In genomic region chr11:60199702-60200184, GRCm38 (mm10) we compare ENCODE assay signal across 8 mouse cellular contexts. TPM values are rescaled to one million over a fixed set of nuclear protein-coding genes. Genes with fewer than 3 reads are reported as not detected.
DNase-seq lines count a peak whose midpoint lies in the region; ATAC-seq and TF ChIP-seq lines count a peak whose summit lies in the region.

No protein-coding gene starts in this region.

- peak overlapping the region; percentile 79 for H3K27ac ChIP-seq in forebrain, embryonic 10.5 days
- peak overlapping the region in 1 of 2 experiments; percentile 24; a peak in 2 of 4 replicates for H3K27ac ChIP-seq in heart, embryonic 14.5 days (replicated peaks in 1 of 2; ENCODE audit: control insufficient read depth in 1 of 2, insufficient read depth in 1 of 2, low read depth in 2 of 2, low read length in 2 of 2)
- H3K27ac ChIP-seq in kidney, postnatal 0 days = no peak overlapping the region
- no peak overlapping the region; the same call in 1 of the 2 replicates for H3K27ac ChIP-seq in liver, embryonic 11.5 days (ENCODE audit: low read depth, low read length)

- H3K9ac ChIP-seq in heart, embryonic 14.5 days (ENCODE audit: low read length) = no peak overlapping the region; the same call in 1 of the 2 replicates
- H3K9ac ChIP-seq in kidney, postnatal 0 days (ENCODE audit: low read depth, low read length) = no peak overlapping the region
- no peak overlapping the region for H3K9ac ChIP-seq in liver, embryonic 11.5 days (ENCODE audit: low read depth, low read length)

- H3K4me2 ChIP-seq in heart, embryonic 14.5 days (ENCODE audit: low read length) = no peak overlapping the region
- H3K4me2 ChIP-seq in kidney, postnatal 0 days (ENCODE audit: low read length) = no peak overlapping the region
- no peak overlapping the region for H3K4me2 ChIP-seq in liver, embryonic 11.5 days

- TF ChIP-seq CTCF in kidney, postnatal 0 days (IDR thresholded peaks at IDR 0.05; ENCODE audit: low read depth) = peak; percentile 96

- 0 out of 2 replicates have a peak overlapping the region, but pooled peaks have one; percentile 0 for H3K4me3 ChIP-seq in forebrain, embryonic 10.5 days
- H3K4me3 ChIP-seq in heart, embryonic 14.5 days (ENCODE audit: control insufficient read depth in 1 of 2, insufficient read depth in 1 of 2, low read depth in 1 of 2, low read length in 2 of 2) = no peak overlapping the region
- H3K4me3 ChIP-seq in kidney, postnatal 0 days (replicated peaks; ENCODE audit: low read depth, low read length) = no peak overlapping the region
- no peak overlapping the region for H3K4me3 ChIP-seq in liver, embryonic 11.5 days (ENCODE audit: low read depth, low read length)

- WGBS in forebrain, embryonic 10.5 days = 24% methylated on average over 18 of the region's 18 CpGs
- WGBS in heart, embryonic 14.5 days = 17% methylated on average over 18 of the region's 18 CpGs
- WGBS in kidney, postnatal 0 days = 12% methylated on average over 18 of the region's 18 CpGs
- 27% methylated on average over 18 of the region's 18 CpGs for WGBS in liver, embryonic 11.5 days

- peak; percentile 41; the same call in 1 of the 2 replicates for ATAC-seq in heart, embryonic 14.5 days (ENCODE audit: insufficient number of reproducible peaks, insufficient read depth, low FRiP score, low read depth)
- peak; percentile 59 for ATAC-seq in kidney, postnatal 0 days (replicated peaks; ENCODE audit: low FRiP score, low read depth)
- ATAC-seq in liver, embryonic 11.5 days (replicated peaks; ENCODE audit: low FRiP score) = peak; percentile 71

- peaks cover 98% of the 10 kb centered on the region for H3K36me3 ChIP-seq in forebrain, embryonic 10.5 days (replicated peaks)
- H3K36me3 ChIP-seq in heart, embryonic 14.5 days (ENCODE audit: control insufficient read depth, insufficient read depth, low read length) = peaks cover 94% of the 10 kb centered on the region
- peaks cover 62% of the 10 kb centered on the region for H3K36me3 ChIP-seq in kidney, postnatal 0 days (ENCODE audit: insufficient read depth, low read length)
- H3K36me3 ChIP-seq in liver, embryonic 11.5 days (ENCODE audit: control insufficient read depth, insufficient read depth, low read length) = peaks cover 68% of the 10 kb centered on the region
- H3K36me3 ChIP-seq in splenic B cell, adult 2 months (ENCODE audit: control insufficient read depth, insufficient read depth, low read length, poor library complexity, severe bottlenecking) = peaks cover 4% of the 10 kb centered on the region

- H3K4me1 ChIP-seq in forebrain, embryonic 10.5 days = peaks cover 16% of the 10 kb centered on the region
- H3K4me1 ChIP-seq in heart, embryonic 14.5 days (ENCODE audit: control insufficient read depth in 2 of 2, insufficient read depth in 2 of 2, low read length in 2 of 2) = peaks cover 0 to 9% of the 10 kb centered on the region in 2 experiments; a peak in 2 of 4 replicates
- H3K4me1 ChIP-seq in kidney, postnatal 0 days (replicated peaks; ENCODE audit: insufficient read depth, low read length) = no peaks in the 10 kb centered on the region
- H3K4me1 ChIP-seq in liver, embryonic 11.5 days (replicated peaks; ENCODE audit: control insufficient read depth, insufficient read depth, low read length) = no peaks in the 10 kb centered on the region; the same call in 1 of the 2 replicates

- peaks cover 5% of the 10 kb centered on the region for H3K9me3 ChIP-seq in forebrain, embryonic 10.5 days
- peaks cover 4% of the 10 kb centered on the region; the same call in 1 of the 2 replicates for H3K9me3 ChIP-seq in heart, embryonic 14.5 days (ENCODE audit: control insufficient read depth, low read length)
- no peaks in the 10 kb centered on the region for H3K9me3 ChIP-seq in kidney, postnatal 0 days (replicated peaks; ENCODE audit: low read length)
- H3K9me3 ChIP-seq in liver, embryonic 11.5 days (ENCODE audit: control insufficient read depth, low read length) = no peaks in the 10 kb centered on the region

- DNase-seq in CD8-positive naive resting alpha-beta T cell, adult 2 months (ENCODE audit: low read depth in 2 of 2, low spot score in 2 of 2) = peak; percentile 85 to 93
- peak; percentile 91 for DNase-seq in c-Kit-positive CD71-negative TER-119-negative erythroid progenitor cells, embryonic 14.5 days (ENCODE audit: low read depth)
- DNase-seq in forebrain, embryonic 10.5 days (ENCODE audit: extremely low spot score, low spot score) = peak; percentile 90
- DNase-seq in kidney, postnatal 0 days (ENCODE audit: low spot score) = peak; percentile 92
- DNase-seq in liver, embryonic 11.5 days (ENCODE audit: low spot score) = peak; percentile 85
- peak; percentile 74 to 85 for DNase-seq in natural killer cell, adult 2 months (ENCODE audit: low spot score in 2 of 2)
- peak; percentile 89 for DNase-seq in splenic B cell, adult 2 months (ENCODE audit: low read depth, low spot score)

- no peaks in the 10 kb centered on the region for H3K27me3 ChIP-seq in forebrain, embryonic 10.5 days (ENCODE audit: poor library complexity, severe bottlenecking)
- no peaks in the 10 kb centered on the region for H3K27me3 ChIP-seq in heart, embryonic 14.5 days (ENCODE audit: control insufficient read depth, insufficient read depth, low read length)
- H3K27me3 ChIP-seq in kidney, postnatal 0 days (ENCODE audit: insufficient read depth, low read length) = no peaks in the 10 kb centered on the region
- H3K27me3 ChIP-seq in liver, embryonic 11.5 days (replicated peaks; ENCODE audit: control insufficient read depth, insufficient read depth, low read length) = no peaks in the 10 kb centered on the region
- no peaks in the 10 kb centered on the region for H3K27me3 ChIP-seq in splenic B cell, adult 2 months (ENCODE audit: control insufficient read depth, insufficient read depth, low read length, poor library complexity, severe bottlenecking)

RNA-seq across cellular contexts. Expression of gene Srebf1, which starts 22.6 kb away (rescaled TPM):
- polyA plus RNA-seq in forebrain, embryonic 10.5 days (2016; fragmentation: Nextera tagmentation; extraction: Ambion mirVana) = 59.3 and 66.1 TPM in 2 replicates
- polyA plus RNA-seq in heart, embryonic 14.5 days (2014; fragmentation: Nextera tagmentation; extraction: Ambion mirVana) = 37.9 and 45.3 TPM in 2 replicates
- 44.4 and 50.6 TPM in 2 replicates for polyA plus RNA-seq in kidney, postnatal 0 days (2015; fragmentation: Nextera tagmentation; extraction: Ambion mirVana)
- 78.2 and 78.7 TPM in 2 replicates for polyA plus RNA-seq in liver, embryonic 11.5 days (2014; fragmentation: Nextera tagmentation; extraction: Ambion mirVana)
